Mouse (Mus musculus): ENCODE measurements around the gene B830017H08Rik.

GRCm38 (mm10) chr16:17834543-17834942 is 1.6 kb downstream of the B830017H08Rik start:
- TF ChIP-seq CTCF (IDR thresholded peaks at IDR 0.05; ENCODE audit: low read depth) (no peak), EP300 (IDR thresholded peaks at IDR 0.05; ENCODE audit: low read depth) (no peak)

Measured in liver, embryonic 14.5 days (tissue).